Mouse (Mus musculus) kidney, adult 18-20 months (tissue): Measurements from ENCODE around the gene Cwc25.

Source experiments
- DNase-seq: peaks from one replicate; pipeline ENCODE4 v3.0.0; 2021

Cwc25 gene

DNA sequence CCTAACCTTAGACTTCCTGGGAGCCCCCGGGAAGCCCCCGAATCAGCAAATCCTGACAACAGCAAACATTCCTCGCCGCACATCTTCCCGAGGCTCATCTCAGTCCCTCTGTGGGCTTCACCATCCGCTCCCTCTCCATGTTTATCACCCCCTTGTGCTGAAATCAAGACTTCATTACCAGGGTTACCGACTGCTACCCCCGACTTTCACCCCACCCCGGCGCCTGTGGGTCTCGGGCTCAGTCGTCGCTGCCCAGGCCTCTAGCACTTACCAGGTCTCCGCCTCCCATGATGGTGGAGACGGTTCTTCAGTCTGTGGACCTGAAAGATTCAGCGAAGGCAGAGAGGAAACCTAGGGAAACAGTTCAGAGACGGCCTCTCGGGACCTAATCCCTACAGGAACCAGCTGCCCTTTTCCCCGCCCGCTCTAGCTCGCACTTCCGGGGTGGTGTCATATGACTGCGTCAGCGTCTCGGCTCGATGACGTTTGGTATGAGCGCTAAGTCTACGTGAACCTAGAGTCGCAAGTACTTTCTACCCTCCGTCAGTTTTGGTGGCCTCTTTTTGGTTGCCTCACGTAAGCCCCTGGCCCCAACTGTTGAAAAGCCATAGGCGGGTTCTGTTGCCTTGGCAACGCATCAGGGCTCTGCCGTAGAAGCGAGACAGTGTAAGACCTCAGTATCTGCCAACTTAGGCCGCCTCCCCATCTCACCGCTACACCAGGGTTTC is at the start of gene Cwc25:
Gene Cwc25, minus strand, starts transcription at position 403 of the 728 bp plus-strand sequence.
- DNase-seq, result peak; percentile 96

GRCm38 (mm10) chr11:97815736-97816135 is 49.4 kb upstream of the Cwc25 start:
- DNase-seq, result no peak

DNA sequence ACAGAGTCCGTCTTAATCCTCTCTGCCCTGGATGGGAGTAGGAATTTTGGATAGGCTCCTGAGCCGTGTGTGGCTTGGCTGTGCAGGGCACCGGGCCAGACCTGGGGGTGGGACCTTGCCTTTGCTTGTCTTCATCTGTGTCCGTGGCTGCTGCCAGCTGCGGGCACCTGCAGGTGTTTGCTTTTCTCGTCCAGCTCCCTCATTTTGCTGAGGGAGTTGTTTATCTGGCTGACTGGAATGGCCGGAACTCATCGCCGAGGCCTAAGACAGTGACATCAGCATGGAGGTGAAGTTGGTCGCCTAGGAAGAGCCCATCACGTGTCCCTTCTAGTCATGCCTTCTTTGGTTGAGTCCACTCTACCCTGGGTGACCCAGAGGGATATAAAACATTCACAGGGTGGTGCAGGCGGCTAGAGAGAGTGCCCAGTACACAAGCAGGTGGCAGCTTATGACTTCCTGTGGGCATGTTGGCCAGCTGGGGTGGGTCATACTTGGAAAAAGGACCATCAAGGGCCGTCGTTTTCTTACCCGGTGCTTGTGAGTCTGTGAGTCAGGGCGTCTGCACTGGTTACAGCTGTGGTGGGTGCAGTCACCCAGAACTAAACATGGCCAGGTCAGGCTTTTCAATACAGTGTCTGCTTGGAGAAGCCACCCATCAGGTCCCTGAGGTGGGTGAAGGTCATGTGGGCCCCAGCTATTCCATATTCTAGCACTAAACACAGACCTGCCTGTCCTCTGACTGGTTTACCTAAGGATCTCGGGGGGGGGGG is 47.6 kb upstream of the Cwc25 start:
- peak; percentile 78 for DNase-seq

GRCm38 (mm10) chr11:97813085-97813484 is 46.7 kb upstream of the Cwc25 start:
- no peak for DNase-seq

- DNase-seq, result no peak
Measured at GRCm38 (mm10) chr11:97812491-97812921, 46.1 kb upstream of the Cwc25 start.

- DNase-seq, result peak; percentile 80
Measured at GRCm38 (mm10) chr11:97811569-97812362, 45.4 kb upstream of the Cwc25 start.

- DNase-seq, result no peak
Measured at GRCm38 (mm10) chr11:97810970-97811369, 44.6 kb upstream of the Cwc25 start.

GRCm38 (mm10) chr11:97810356-97810755 is 44.0 kb upstream of the Cwc25 start:
- DNase-seq, result peak; percentile 50

DNA sequence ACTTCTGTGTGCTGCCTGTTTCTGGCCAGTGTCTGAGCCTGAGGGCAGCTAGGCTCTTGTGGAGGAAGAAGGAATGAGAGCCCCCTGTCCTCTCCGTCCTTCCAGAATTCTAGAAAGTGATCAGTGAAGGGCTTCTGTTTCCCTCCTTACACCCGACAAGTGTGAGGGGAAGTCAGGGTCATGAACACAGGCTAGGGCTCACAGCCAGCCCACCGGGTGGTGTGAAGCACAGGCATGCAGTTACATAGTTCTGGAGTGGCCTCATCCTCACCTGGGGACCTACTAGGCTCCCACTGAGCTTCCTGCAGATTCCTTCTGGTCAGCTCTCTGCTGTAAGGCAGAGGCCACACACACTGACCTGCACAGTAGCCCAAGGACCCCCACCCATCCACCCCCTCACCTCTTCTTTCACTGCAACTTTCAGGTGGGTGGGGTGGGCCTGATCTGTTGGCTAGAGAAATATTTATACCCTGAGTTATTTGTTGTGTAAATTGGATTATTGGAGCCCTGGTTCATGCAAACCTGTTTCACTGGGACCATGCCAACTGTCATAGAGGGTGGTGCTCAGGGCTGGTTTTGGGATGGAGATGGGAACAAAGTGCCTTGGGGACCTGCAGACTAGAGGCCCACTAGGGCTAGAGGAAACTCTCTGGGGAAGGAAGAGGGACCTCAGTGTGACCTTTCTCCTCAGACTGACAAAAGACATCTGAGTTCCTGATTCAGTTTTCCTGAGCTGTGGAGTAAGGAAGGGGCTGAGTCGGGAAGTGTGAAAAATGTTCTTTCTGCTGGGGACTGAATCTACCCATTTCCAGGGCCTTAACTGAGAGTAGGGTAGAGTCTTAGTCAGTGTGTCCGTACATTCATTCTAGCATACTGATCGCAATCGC is 43.1 kb upstream of the Cwc25 start:
- DNase-seq, result peak; percentile 18

GRCm38 (mm10) chr11:97808621-97809234 is 42.4 kb upstream of the Cwc25 start:
- DNase-seq, result peak; percentile 47

- DNase-seq, result no peak
Measured at GRCm38 (mm10) chr11:97808093-97808492, 41.7 kb upstream of the Cwc25 start.

GRCm38 (mm10) chr11:97807626-97808025 is 41.3 kb upstream of the Cwc25 start:
- peak; percentile 58 for DNase-seq

DNA sequence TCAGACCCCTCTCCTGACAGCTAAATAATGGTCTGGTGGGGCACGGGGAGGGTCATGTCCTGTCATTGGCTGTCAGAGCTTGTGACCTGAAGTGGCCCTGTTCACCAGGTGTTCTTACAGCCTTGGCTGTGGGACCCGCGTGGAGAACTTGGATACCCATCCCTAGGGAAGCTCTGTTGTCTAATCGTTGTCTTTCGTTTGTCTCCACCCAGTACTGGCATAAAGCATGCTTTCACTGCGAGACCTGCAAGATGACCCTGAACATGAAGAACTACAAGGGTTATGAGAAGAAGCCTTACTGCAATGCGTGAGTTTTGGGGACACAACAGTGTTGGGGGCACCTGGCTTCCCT is 40.2 kb upstream of the Cwc25 start:
- DNase-seq, result no peak

- DNase-seq, result peak; percentile 50
Measured at GRCm38 (mm10) chr11:97805662-97806612, 39.6 kb upstream of the Cwc25 start.

GRCm38 (mm10) chr11:97804841-97805661 is 38.7 kb upstream of the Cwc25 start:
- peak; percentile 48 for DNase-seq

GRCm38 (mm10) chr11:97803847-97804246 is 37.5 kb upstream of the Cwc25 start:
- no peak for DNase-seq

- no peak for DNase-seq
Measured at GRCm38 (mm10) chr11:97802495-97802894, 36.1 kb upstream of the Cwc25 start.

DNA sequence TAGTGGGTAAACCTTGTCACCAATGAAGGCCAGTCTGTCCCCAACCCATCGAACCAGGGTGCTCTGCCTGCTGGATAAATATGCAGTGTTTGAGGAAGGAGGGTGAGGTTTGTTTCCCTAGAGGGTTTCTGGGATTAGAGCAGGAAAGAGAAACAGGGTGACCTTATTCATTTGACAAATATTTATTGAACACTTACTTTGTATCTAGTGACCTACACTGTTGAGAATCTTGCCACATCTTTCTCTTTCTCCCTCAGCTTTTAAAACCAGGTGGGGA is 35.8 kb upstream of the Cwc25 start:
- DNase-seq, result no peak

DNA sequence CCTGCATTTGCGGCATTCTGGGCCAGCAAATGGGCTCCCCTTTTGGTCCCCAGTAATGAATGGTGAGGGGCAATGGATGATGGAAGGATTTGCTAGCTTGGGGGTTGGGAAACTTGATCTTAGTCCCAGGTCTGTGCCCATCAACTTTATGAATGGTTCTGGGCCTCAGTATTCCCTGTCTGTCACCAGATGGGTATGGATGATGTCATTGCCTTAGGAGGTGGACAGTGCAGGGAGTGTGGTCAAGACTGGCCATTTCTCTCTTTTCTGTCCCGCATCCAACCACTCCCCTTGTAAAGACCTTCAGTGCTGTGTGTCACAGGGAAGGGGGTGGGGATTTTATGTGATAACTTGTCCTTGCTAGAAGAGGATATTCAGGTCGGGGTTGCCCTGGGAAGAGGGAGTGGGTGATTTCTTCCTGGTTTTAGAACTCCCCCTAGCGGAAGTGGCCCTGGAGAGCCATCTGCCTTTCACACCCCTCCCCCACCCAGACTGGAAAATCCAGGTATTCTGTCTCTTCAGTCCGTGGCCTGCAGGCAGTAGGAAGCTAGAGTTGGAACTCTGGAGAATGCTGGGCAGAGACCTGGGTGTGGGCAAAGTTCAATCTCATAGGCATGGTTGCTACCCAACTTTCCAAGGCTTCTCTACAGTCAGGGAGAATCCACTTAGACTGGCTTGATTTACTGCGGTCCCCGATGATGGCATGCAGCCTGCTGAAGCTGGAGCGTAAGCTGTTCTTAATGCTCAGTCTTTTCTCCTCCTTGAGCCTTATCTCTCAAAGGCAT is 35.2 kb upstream of the Cwc25 start:
- DNase-seq, result peak; percentile 68
